Mouse (Mus musculus) hindbrain, postnatal 0 days (tissue): ENCODE results near the gene Gabre. TPM values are rescaled to one million over a fixed set of nuclear protein-coding genes. Genes with fewer than 3 reads are reported as not detected.
A peak's percentile ranks its signal among the peaks of the same experiment; 100 is the strongest.

Experiments used
- ATAC-seq: fragments of 200-750 bp; cut with Nextera tagmentation; 2 replicates; pipeline ENCODE4 v1.8.0; 2017; ENCODE audit warnings: mild to moderate bottlenecking, moderate TSS enrichment, moderate library complexity
- DNase-seq: peaks from one replicate; pipeline ENCODE4 v3.0.0-alpha.2; 2015; ENCODE audit warnings: low spot score
- H3K27ac ChIP-seq: fragments of 300-500 bp; sonication (generic); 2 replicates; pipeline ENCODE4 v1.5.1; 2014; ENCODE audit warnings: mild to moderate bottlenecking
- H3K27me3 ChIP-seq: fragments of 300-500 bp; sonication (generic); 2 replicates; pipeline ENCODE4 v1.6.1; 2014; ENCODE audit warnings: low read length, mixed read lengths; ENCODE audit not compliant: insufficient read depth
- H3K36me3 ChIP-seq: fragments of 300-500 bp; sonication (generic); 2 replicates; pipeline ENCODE4 v1.6.1; 2014; ENCODE audit warnings: low read length, mixed read lengths; ENCODE audit not compliant: insufficient read depth
- H3K4me1 ChIP-seq: fragments of 300-500 bp; sonication (generic); 2 replicates; pipeline ENCODE4 v1.6.1; 2014; ENCODE audit warnings: antibody characterized with exemption, low read length, mixed read lengths; ENCODE audit not compliant: insufficient read depth
- H3K4me2 ChIP-seq: fragments of 300-500 bp; sonication (generic); 2 replicates; pipeline ENCODE4 v1.6.1; 2014; ENCODE audit warnings: low read depth, mild to moderate bottlenecking, low read length, moderate library complexity, mixed read lengths
- H3K4me3 ChIP-seq: fragments of 300-500 bp; sonication (generic); 2 replicates; pipeline ENCODE4 v1.5.1; 2014; ENCODE audit warnings: low read length
- H3K9ac ChIP-seq: fragments of 300-500 bp; sonication (generic); replicated peaks from 2 replicates; pipeline ENCODE4 v1.6.1; 2014; ENCODE audit warnings: mild to moderate bottlenecking, low read length, moderate library complexity, mixed read lengths
- H3K9me3 ChIP-seq: fragments of 300-500 bp; sonication (generic); 2 replicates; pipeline ENCODE4 v1.6.1; 2016; ENCODE audit warnings: low read length, mixed read lengths
- CTCF ChIP-seq: IDR thresholded peaks from 2 replicates; pipeline ENCODE4 v1.5.1; 2016; ENCODE audit warnings: antibody characterized with exemption, control low read depth, low read depth
- WGBS: fragments of 180-500 bp; shearing (Covaris S2); extraction: QIAGEN DNeasy Blood & Tissue Kit; methylation state at CpG from one replicate; pipeline ENCODE4 v1.1.7; 2014; 5-methylcytosine and 5-hydroxymethylcytosine counted together
- microRNA counts: library from miRNA; unstranded; fragments of <30 nt; microRNA quantifications from one replicate; lab custom pipeline; 2015
- microRNA-seq, 2 experiments: library from miRNA; unstranded; fragments of <30 nt; microRNA quantifications; one replicate each; pipeline ENCODE4; 2016
- polyA plus RNA-seq: library from polyadenylated mRNA; unstranded; fragments of >200 nt; fragmentation: Nextera tagmentation; extraction: Ambion mirVana; gene quantifications from 2 replicates; pipeline ENCODE4 v1.2.1, GENCODE M21; 2015
- total RNA-seq: library from RNA; depleted of rRNA; stranded (reverse); fragments of >200 nt; gene quantifications from 2 replicates; pipeline ENCODE4 v1.2.3, GENCODE M21; 2014; rRNA removed

Gabre gene
- total RNA-seq (0.18 and 2.1 TPM in 2 replicates), polyA plus RNA-seq (0.93 and 1.4 TPM in 2 replicates)

DNA sequence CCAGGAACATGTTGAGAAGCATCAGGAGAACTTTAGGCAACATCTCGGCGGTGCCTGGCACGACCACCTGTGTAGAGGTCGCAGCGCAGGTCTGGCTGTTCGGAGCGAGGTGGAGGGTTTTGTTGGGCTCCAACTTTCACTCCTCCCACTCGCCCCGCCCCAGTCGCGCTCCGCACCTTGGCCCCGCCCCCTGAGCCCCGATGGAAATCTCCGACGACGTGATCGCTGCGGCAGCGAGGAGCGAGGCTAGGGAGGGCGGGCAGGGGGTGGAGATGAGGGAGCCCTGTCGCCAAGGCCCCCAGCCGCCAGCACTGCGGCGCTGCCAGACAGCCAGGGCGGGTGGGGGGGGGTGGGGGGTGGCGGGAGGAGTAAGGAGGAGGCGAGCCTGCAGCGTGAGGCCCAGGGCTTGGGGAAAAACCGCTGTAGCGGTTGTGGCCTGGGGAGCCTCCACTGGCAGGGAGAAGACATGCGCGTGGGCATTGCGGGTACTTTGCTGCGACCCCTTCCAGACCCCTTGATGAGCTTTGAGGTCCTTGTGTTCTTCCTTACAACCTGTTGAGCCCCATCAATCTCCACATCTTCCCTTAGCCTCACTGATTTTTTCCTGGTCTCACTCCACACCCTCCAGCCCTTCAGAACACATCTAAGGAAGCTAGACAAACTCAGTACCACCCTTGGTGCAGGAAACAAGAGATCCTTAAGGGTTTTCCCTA is at the start of gene Gabre:
Gabre (minus strand) TSS at position 145 of the 713 bp plus-strand sequence.
- TF ChIP-seq CTCF: no peak
- no peaks in the 10 kb centered on the region for H3K4me1 ChIP-seq
- H3K36me3 ChIP-seq: no peaks in the 10 kb centered on the region
- H3K9me3 ChIP-seq: no peaks in the 10 kb centered on the region
- H3K4me3 ChIP-seq: peak within 1 kb of the TSS; percentile 40
- ATAC-seq: peak; percentile 89
- H3K9ac ChIP-seq: peak within 1 kb of the TSS; percentile 22; the same call in 1 of the 2 replicates
- H3K27me3 ChIP-seq: no peaks in the 10 kb centered on the region
- DNase-seq: peak; percentile 39
- H3K27ac ChIP-seq: no peak within 1 kb of the TSS
- WGBS: 30% methylated on average over 31 of the region's 36 CpGs
- peak within 1 kb of the TSS; percentile 67 for H3K4me2 ChIP-seq

DNA sequence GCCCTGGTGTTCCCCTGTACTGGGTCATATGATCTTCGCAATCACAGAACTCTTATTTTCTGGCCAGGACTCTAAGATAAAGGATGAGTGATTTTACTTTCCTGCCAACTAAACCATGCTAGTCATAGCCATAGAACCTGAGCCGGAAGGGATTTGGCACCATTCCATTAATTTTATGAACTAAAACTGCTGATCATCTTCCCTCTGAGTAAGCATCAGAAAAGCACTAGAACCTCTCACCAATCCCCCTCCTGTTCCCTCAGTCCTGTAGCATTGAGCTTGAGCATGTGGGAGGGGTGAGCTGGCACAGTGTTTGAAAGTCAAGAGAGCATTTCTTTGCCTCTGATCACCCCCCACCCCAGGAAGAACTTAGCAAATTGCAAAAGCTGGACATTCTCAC is 23.2 kb upstream of the Gabre start:
- Histone ChIP-seq H3K4me2 (no peak overlapping the region), H3K4me1 (no peaks in the 10 kb centered on the region), H3K27me3 (no peaks in the 10 kb centered on the region), H3K4me3 (no peak overlapping the region), H3K9me3 (no peaks in the 10 kb centered on the region), H3K27ac (no peak overlapping the region), H3K9ac (no peak overlapping the region), H3K36me3 (no peaks in the 10 kb centered on the region)
- ATAC-seq (no peak), DNase-seq (no peak)
- TF ChIP-seq CTCF: no peak
- 80% methylated on average over 2 of the region's 2 CpGs for WGBS

DNA sequence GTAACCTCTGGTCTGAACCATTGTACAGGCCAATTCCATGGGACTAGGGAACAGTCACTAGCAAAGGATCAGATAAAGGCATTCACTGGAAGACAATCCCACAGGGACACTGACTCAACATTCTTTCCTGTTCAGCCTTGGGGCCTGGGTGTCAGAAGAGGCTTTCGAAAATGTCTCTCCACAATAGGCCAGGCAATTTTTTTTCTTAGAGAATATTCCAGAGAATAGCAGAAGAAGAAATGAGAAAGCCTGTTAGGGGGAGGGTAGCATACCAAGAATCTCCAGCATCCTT is 715 bp upstream of the Gabre start:
- DNase-seq (no peak), ATAC-seq (no peak)
- Histone ChIP-seq H3K9me3 (no peaks in the 10 kb centered on the region), H3K36me3 (no peaks in the 10 kb centered on the region), H3K4me1 (no peaks in the 10 kb centered on the region), H3K4me3 (peak overlapping the region; percentile 40; the same call in 1 of the 2 replicates), H3K27me3 (no peaks in the 10 kb centered on the region), H3K4me2 (peak overlapping the region; percentile 67; the same call in 1 of the 2 replicates), H3K9ac (no peak overlapping the region), H3K27ac (no peak overlapping the region)
- 65% methylated on average over 1 of the region's 1 CpGs for WGBS
- no peak for TF ChIP-seq CTCF

DNA sequence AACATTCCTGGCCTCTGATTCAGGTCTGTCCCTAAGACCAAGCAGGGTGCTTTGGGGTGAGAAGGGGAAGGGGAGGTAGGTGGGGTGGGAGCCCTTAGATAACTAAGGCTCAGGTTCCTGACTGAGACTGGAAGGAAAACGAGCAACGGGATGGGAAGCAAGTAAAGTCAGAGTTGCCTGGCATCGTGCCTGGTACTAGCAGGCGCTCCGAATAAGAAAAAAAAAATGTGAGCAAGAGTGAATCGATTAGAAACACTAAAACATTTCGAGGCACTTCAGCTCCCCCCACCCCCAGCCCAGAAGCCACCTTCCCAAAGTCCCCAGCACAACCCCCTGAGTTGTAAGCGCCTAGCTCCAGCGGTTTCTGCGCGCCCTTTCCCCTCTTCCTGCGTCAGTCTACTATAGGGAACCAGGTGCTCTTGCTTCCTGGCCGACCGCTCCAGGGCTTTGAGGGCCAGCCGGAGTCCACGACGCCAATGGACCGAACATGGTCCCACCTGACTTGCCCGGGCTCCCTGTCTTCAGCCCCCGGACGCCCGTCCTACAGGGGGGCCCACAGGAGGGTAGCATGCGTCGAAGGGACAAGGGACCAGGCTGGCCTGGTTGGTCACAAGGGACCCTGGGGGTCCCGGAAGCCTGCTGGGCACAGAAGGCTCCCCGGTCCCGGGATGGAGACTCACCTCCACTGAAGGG is 491 bp downstream of the Gabre start:
- peak; percentile 7; the same call in 1 of the 2 replicates for ATAC-seq
- Histone ChIP-seq H3K36me3 (no peaks in the 10 kb centered on the region), H3K27ac (no peak overlapping the region), H3K4me1 (no peaks in the 10 kb centered on the region), H3K9ac (peak overlapping the region; percentile 22; the same call in 1 of the 2 replicates), H3K4me3 (peak overlapping the region; percentile 40), H3K9me3 (no peaks in the 10 kb centered on the region), H3K27me3 (no peaks in the 10 kb centered on the region), H3K4me2 (peak overlapping the region; percentile 67)
- no peak for TF ChIP-seq CTCF
- DNase-seq: peak; percentile 1
- WGBS: 32% methylated on average over 27 of the region's 27 CpGs

DNA sequence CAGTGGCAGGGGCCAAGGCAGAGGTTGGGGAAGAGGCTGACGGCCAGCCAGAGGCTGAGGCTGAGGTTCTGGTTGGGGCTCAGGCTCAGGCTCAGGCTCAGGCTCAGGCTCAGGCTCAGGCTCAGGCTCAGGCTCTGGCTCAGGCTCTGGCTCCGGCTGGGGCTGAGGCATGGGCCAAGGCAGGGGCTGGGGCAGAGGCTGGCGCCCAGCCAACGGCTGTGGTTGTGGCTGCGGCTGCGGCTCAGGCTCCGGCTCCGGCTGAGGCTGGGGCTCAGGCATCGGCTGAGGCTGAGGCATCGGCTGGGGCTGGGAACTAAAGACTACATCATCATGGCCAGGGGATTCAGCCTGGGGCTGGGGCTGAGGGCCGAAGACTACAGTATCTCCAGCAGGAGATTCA is 4.0 kb downstream of the Gabre start:
- Histone ChIP-seq H3K9me3 (no peaks in the 10 kb centered on the region), H3K4me3 (no peak overlapping the region), H3K4me1 (no peaks in the 10 kb centered on the region), H3K27ac (no peak overlapping the region), H3K27me3 (no peaks in the 10 kb centered on the region), H3K9ac (no peak overlapping the region), H3K4me2 (no peak overlapping the region), H3K36me3 (no peaks in the 10 kb centered on the region)
- ATAC-seq (no peak), DNase-seq (no peak)
- TF ChIP-seq CTCF: no peak
- 72% methylated on average over 11 of the region's 11 CpGs for WGBS

DNA sequence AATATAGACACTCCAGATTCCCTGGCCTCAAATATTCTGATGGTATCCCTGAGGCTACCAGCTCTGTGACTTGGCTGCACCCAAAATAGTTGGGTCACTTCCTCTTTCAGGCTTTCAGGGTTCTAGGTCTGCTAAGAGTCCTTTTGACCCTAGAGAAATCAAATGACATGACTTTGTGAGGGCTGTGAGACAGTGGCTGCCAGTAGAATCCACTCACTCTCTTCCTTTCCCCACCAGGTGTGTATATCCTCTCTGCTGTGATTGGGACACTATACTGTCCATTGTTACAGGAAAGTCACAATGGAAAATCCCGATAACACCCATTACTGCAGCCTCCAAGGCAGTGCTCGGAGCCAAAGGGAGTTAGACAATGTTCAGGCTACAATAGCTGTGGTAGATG is 52.9 kb downstream of the Gabre start, which contains the start of gene Magea4:
Magea4 (plus strand) TSS at position 301 of the 400 bp plus-strand sequence.
- Histone ChIP-seq H3K4me3 (no peak within 1 kb of the TSS), H3K9me3 (no peaks in the 10 kb centered on the region), H3K27ac (no peak within 1 kb of the TSS), H3K9ac (no peak within 1 kb of the TSS), H3K36me3 (no peaks in the 10 kb centered on the region), H3K4me1 (no peaks in the 10 kb centered on the region), H3K27me3 (no peaks in the 10 kb centered on the region), H3K4me2 (no peak within 1 kb of the TSS)
- TF ChIP-seq CTCF: no peak
- DNase-seq (no peak), ATAC-seq (no peak)
- 82% methylated on average over 2 of the region's 2 CpGs for WGBS

MicroRNA genes within 50 kb of the gene (microRNA counts, 519-probe panel; counts per million panel counts)
- microRNA mmu-miR-224 (lab: Ali Mortazavi, UCI) (not detected), microRNA mmu-miR-452 (lab: Ali Mortazavi, UCI) (not detected)

Small RNA genes lying within 50 kb of the gene (microRNA-seq; reads per million reads assigned to microRNA genes)
- gene Mir224: 35.1 to 51.5 reads per million in 2 experiments
- gene Mir452: 12.9 to 15.2 reads per million in 2 experiments

Other genes starting within 250 kb of the Gabre start
- not detected in 2 replicates for gene Magea4, start 52.8 kb downstream of the Gabre start, total RNA-seq
- not detected in 2 replicates for gene Magea4, start 52.8 kb downstream of the Gabre start, polyA plus RNA-seq
- not detected in 2 replicates for gene Magea10, start 112.1 kb upstream of the Gabre start, total RNA-seq
- gene Magea10, start 112.1 kb upstream of the Gabre start, polyA plus RNA-seq: not detected in 2 replicates